Mouse (Mus musculus): ENCODE data around the gene Slamf9.

DNA sequence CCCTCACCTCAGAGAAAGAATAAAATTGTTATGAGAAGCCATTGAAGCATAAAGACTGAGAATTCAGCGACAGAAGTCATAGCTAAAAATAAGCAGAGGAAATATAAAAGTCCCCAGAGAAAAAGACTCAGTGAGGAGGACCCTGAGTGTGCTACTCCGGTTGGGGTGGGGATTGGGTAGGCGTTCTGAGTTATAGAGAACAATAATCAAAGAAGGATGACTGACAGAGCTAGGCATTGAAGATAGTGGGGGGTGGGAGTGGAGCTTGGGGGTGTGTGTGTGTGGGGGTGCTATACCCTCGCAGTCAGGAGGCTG lies 41.4 kb upstream of the Slamf9 start:
- TF ChIP-seq EP300 (IDR thresholded peaks at IDR 0.05; ENCODE audit: low read depth) = no peak
- no peak for TF ChIP-seq CTCF (IDR thresholded peaks at IDR 0.05; ENCODE audit: low read depth)

Data from liver, postnatal 0 days (tissue).